Mouse (Mus musculus) urinary bladder, postnatal 0 days (tissue): Measurements from ENCODE around the gene Glipr1l1. TPM values are rescaled to one million over a fixed set of nuclear protein-coding genes. Genes with fewer than 3 reads are reported as not detected.

Experiments
- polyA plus RNA-seq: library from polyadenylated mRNA; unstranded; fragments of >200 nt; fragmentation: Nextera tagmentation; extraction: Ambion mirVana; gene quantifications from 2 replicates; pipeline ENCODE4 v1.2.1, GENCODE M21; 2015

Glipr1l1 gene
- not detected in 2 replicates for polyA plus RNA-seq

DNA sequence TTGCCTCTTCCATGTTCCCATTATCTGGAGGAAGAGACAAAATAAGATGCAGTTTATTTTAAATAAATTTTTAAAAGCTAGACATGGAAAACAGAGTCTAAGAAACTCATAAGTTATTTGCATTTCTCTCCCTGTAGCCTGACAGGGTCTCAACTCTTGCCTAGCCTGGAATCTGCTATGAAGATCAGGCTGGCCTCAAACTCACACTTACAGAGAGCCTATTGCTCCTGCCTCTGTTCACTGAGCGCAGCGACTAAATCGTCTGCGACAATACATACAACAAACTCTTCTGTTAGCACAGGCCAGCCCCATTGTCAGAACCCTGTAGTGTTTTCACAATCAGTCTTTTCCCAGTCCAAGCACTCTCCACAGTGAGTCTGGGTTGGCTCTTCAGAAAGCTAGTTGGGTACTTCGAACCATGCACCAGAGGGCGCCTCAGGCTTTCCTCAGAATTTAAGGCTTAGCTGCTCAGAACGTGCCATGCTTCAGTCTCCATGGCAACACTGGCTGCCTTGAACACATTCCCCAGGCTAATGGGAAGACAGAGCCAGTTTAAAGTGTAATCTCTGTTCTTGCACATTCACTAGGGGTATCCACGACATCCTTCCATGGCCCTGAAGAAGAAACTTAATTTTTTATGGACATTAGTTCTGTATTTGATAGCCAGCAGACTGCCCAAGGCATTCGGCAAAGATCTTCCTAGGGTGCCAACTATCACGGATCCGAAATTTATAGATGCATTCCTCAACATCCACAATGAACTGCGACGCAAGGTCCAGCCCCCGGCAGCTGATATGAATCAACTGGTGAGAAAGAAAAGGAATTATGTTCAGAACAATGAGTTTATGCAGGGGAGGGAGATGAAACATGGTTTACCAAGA is at the start of gene Glipr1l1:
Glipr1l1 (plus strand) TSS at position 488 of the 881 bp plus-strand sequence.

DNA sequence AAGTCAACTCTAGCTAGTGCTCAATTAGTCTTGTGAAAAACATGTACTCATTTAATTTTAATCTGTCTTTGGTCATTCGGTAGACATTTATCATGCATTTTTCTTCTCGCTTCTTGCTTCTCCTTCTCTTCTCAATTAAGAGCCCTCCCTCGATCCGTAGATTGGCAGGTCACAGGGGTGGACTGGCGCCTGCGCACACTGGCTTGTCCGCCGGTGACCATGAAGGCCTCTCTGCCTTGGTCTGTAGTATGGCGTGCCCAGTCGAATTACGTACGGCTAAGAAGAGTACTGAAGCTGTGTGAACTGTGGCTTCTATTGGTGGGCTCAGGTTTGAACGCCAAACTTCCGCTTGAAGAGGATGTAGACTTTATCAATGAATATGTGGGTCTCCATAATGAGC is 23.2 kb downstream of the Glipr1l1 start, which contains the start of gene Glipr1l2:
Glipr1l2 (plus strand) TSS at position 198 of the 400 bp plus-strand sequence.

Other genes starting within 250 kb of the Glipr1l1 start
- gene Krr1, start 87.5 kb upstream of the Glipr1l1 start, polyA plus RNA-seq: 17.9 and 21.9 TPM in 2 replicates
- gene Glipr1, start 57.6 kb upstream of the Glipr1l1 start, polyA plus RNA-seq: 39.4 and 50.2 TPM in 2 replicates
- gene Glipr1l2, start 23.2 kb downstream of the Glipr1l1 start, polyA plus RNA-seq: not detected in 2 replicates
- gene Glipr1l3, start 100.1 kb downstream of the Glipr1l1 start, polyA plus RNA-seq: not detected in 2 replicates
- 0.12 TPM in 1 of 2 replicates, not detected in the other for gene Caps2, start 103.4 kb downstream of the Glipr1l1 start, polyA plus RNA-seq
- 0.10 and 0.29 TPM in 2 replicates for gene Kcnc2, start 210.9 kb downstream of the Glipr1l1 start, polyA plus RNA-seq